In genomic region chr9:45550210-45550609, GRCm38 (mm10) we compare ENCODE assay signal across 15 mouse cellular contexts.
DNase-seq lines count a peak whose midpoint lies in the region; ATAC-seq lines count a peak whose summit lies in the region.
"Had no signal": no experiment of that assay in that cellular context is flagged by ENCODE, and none has a peak within 500 bp of the region (broad histone marks: within the 10 kb centered on the region; RNA-seq: fewer than 3 reads in every experiment).

No protein-coding gene starts in this region.

- peaks cover 9% of the 10 kb centered on the region; the same call in 1 of the 2 replicates for H3K4me1 ChIP-seq in embryonic facial prominence, embryonic 14.5 days (ENCODE audit: control insufficient read depth, insufficient read depth, low read length)
- peaks cover 29% of the 10 kb centered on the region for H3K4me1 ChIP-seq in embryonic facial prominence, embryonic 10.5 days
- H3K4me1 ChIP-seq in hindbrain, embryonic 14.5 days (replicated peaks; ENCODE audit: control insufficient read depth, insufficient read depth, low read length): peaks cover 30% of the 10 kb centered on the region
- peaks cover 33% of the 10 kb centered on the region for H3K4me1 ChIP-seq in midbrain, embryonic 16.5 days (ENCODE audit: control insufficient read depth, insufficient read depth, low read length)
- no peaks in the 10 kb centered on the region for H3K4me1 ChIP-seq in liver, embryonic 12.5 days

- 0 out of 2 replicates have a peak overlapping the region, but pooled peaks have one; percentile 25 for H3K9ac ChIP-seq in embryonic facial prominence, embryonic 14.5 days (ENCODE audit: low read depth, low read length)
- H3K9ac ChIP-seq in hindbrain, embryonic 14.5 days: no peak overlapping the region
- no peak overlapping the region for H3K9ac ChIP-seq in midbrain, embryonic 16.5 days (ENCODE audit: low read depth, low read length)
- no peak overlapping the region for H3K9ac ChIP-seq in liver, embryonic 12.5 days
- H3K9ac ChIP-seq: limb, embryonic 15.5 days; lung, embryonic 14.5 days had no signal

- no peak overlapping the region for H3K27ac ChIP-seq in embryonic facial prominence, embryonic 14.5 days (replicated peaks; ENCODE audit: low read depth, low read length)
- H3K27ac ChIP-seq in embryonic facial prominence, embryonic 10.5 days (replicated peaks): no peak overlapping the region
- H3K27ac ChIP-seq in hindbrain, embryonic 14.5 days: peak overlapping the region; percentile 64
- peak overlapping the region; percentile 60 for H3K27ac ChIP-seq in midbrain, embryonic 16.5 days (ENCODE audit: low read length)
- no peak overlapping the region for H3K27ac ChIP-seq in liver, embryonic 12.5 days
- H3K27ac ChIP-seq: limb, embryonic 15.5 days; stomach, postnatal 0 days had no signal

- 44% methylated on average over 6 of the region's 6 CpGs for WGBS in embryonic facial prominence, embryonic 14.5 days
- 38% methylated on average over 6 of the region's 6 CpGs for WGBS in embryonic facial prominence, embryonic 10.5 days
- WGBS in hindbrain, embryonic 14.5 days: 25% methylated on average over 6 of the region's 6 CpGs
- WGBS in midbrain, embryonic 16.5 days: 21% methylated on average over 6 of the region's 6 CpGs
- 53% methylated on average over 6 of the region's 6 CpGs for WGBS in liver, embryonic 12.5 days (ENCODE audit: insufficient replicate concordance)

- no peaks in the 10 kb centered on the region for H3K27me3 ChIP-seq in embryonic facial prominence, embryonic 14.5 days (replicated peaks; ENCODE audit: control insufficient read depth, insufficient read depth, low read length)
- H3K27me3 ChIP-seq in embryonic facial prominence, embryonic 10.5 days (replicated peaks; ENCODE audit: low read depth, poor library complexity, severe bottlenecking): peaks cover 7% of the 10 kb centered on the region; the same call in 1 of the 2 replicates
- no peaks in the 10 kb centered on the region for H3K27me3 ChIP-seq in hindbrain, embryonic 14.5 days (ENCODE audit: control insufficient read depth, insufficient read depth, low read length)
- H3K27me3 ChIP-seq in midbrain, embryonic 16.5 days (ENCODE audit: control insufficient read depth, insufficient read depth, low read depth, low read length): no peaks in the 10 kb centered on the region
- no peaks in the 10 kb centered on the region; the same call in 1 of the 2 replicates for H3K27me3 ChIP-seq in liver, embryonic 12.5 days (replicated peaks)
- H3K27me3 ChIP-seq: limb, embryonic 15.5 days had no signal

- H3K9me3 ChIP-seq in embryonic facial prominence, embryonic 14.5 days (ENCODE audit: control insufficient read depth, low read length): no peaks in the 10 kb centered on the region
- H3K9me3 ChIP-seq in embryonic facial prominence, embryonic 10.5 days: no peaks in the 10 kb centered on the region
- no peaks in the 10 kb centered on the region for H3K9me3 ChIP-seq in hindbrain, embryonic 14.5 days (ENCODE audit: control insufficient read depth, low read length)
- H3K9me3 ChIP-seq in midbrain, embryonic 16.5 days (replicated peaks; ENCODE audit: control insufficient read depth, low read length, poor library complexity, severe bottlenecking): no peaks in the 10 kb centered on the region
- H3K9me3 ChIP-seq in liver, embryonic 12.5 days (replicated peaks): no peaks in the 10 kb centered on the region
- H3K9me3 ChIP-seq: limb, embryonic 15.5 days had no signal

- DNase-seq in embryonic facial prominence, embryonic 14.5 days (ENCODE audit: low spot score): no peak
- DNase-seq in embryonic facial prominence, embryonic 10.5 days (ENCODE audit: low spot score): no peak
- DNase-seq in cerebellum, adult 9-11 months: peak; percentile 43
- no peak for DNase-seq in hindbrain, embryonic 14.5 days (ENCODE audit: low spot score)
- no peak for DNase-seq in embryo, embryonic 9.5 days (ENCODE audit: extremely low spot score)
- no peak for DNase-seq in urinary bladder, adult 2 months (ENCODE audit: low spot score)
- DNase-seq: adrenal gland, postnatal 14 days; lung, embryonic 14.5 days; thymus, postnatal 36 days had no signal

- H3K4me2 ChIP-seq in embryonic facial prominence, embryonic 14.5 days (ENCODE audit: low read depth, low read length): no peak overlapping the region
- H3K4me2 ChIP-seq in hindbrain, embryonic 14.5 days (replicated peaks): no peak overlapping the region
- H3K4me2 ChIP-seq in midbrain, embryonic 16.5 days (ENCODE audit: low read length): no peak overlapping the region
- no peak overlapping the region for H3K4me2 ChIP-seq in liver, embryonic 12.5 days
- H3K4me2 ChIP-seq: limb, embryonic 15.5 days; lung, embryonic 14.5 days had no signal

- no peak overlapping the region for H3K4me3 ChIP-seq in embryonic facial prominence, embryonic 14.5 days (ENCODE audit: low read depth, low read length)
- no peak overlapping the region for H3K4me3 ChIP-seq in embryonic facial prominence, embryonic 10.5 days
- no peak overlapping the region for H3K4me3 ChIP-seq in hindbrain, embryonic 14.5 days (replicated peaks; ENCODE audit: low read length)
- no peak overlapping the region for H3K4me3 ChIP-seq in midbrain, embryonic 16.5 days (ENCODE audit: low read depth, low read length)
- no peak overlapping the region for H3K4me3 ChIP-seq in liver, embryonic 12.5 days
- H3K4me3 ChIP-seq: erythroblast, embryonic 14.5 days; limb, embryonic 15.5 days had no signal

- no peaks in the 10 kb centered on the region for H3K36me3 ChIP-seq in embryonic facial prominence, embryonic 14.5 days (ENCODE audit: control insufficient read depth, insufficient read depth, low read length)
- H3K36me3 ChIP-seq in embryonic facial prominence, embryonic 10.5 days (replicated peaks): no peaks in the 10 kb centered on the region
- no peaks in the 10 kb centered on the region for H3K36me3 ChIP-seq in hindbrain, embryonic 14.5 days (replicated peaks; ENCODE audit: control insufficient read depth, insufficient read depth)
- no peaks in the 10 kb centered on the region for H3K36me3 ChIP-seq in midbrain, embryonic 16.5 days (ENCODE audit: control insufficient read depth, insufficient read depth, low read length)
- no peaks in the 10 kb centered on the region for H3K36me3 ChIP-seq in liver, embryonic 12.5 days
- H3K36me3 ChIP-seq: limb, embryonic 15.5 days had no signal

- no peak for ATAC-seq in embryonic facial prominence, embryonic 14.5 days (ENCODE audit: low read depth)
- ATAC-seq in hindbrain, embryonic 14.5 days (ENCODE audit: low FRiP score): no peak
- ATAC-seq in midbrain, embryonic 16.5 days: peak; percentile 36; the same call in 1 of the 2 replicates
- ATAC-seq in liver, embryonic 12.5 days: no peak
- ATAC-seq: intestine, postnatal 0 days had no signal

Comparison
In these comparisons a context has a peak if more than half of its experiments do, and no peak if none do; other contexts are left out.
1. H3K27ac ChIP-seq: peak in hindbrain, embryonic 14.5 days (single experiment) and midbrain, embryonic 16.5 days (single experiment); none in embryonic facial prominence, embryonic 14.5 days (single experiment), embryonic facial prominence, embryonic 10.5 days (single experiment) and liver, embryonic 12.5 days (single experiment).